Comparison of ENCODE assay signal across 7 mouse cellular contexts in the genomic region with DNA sequence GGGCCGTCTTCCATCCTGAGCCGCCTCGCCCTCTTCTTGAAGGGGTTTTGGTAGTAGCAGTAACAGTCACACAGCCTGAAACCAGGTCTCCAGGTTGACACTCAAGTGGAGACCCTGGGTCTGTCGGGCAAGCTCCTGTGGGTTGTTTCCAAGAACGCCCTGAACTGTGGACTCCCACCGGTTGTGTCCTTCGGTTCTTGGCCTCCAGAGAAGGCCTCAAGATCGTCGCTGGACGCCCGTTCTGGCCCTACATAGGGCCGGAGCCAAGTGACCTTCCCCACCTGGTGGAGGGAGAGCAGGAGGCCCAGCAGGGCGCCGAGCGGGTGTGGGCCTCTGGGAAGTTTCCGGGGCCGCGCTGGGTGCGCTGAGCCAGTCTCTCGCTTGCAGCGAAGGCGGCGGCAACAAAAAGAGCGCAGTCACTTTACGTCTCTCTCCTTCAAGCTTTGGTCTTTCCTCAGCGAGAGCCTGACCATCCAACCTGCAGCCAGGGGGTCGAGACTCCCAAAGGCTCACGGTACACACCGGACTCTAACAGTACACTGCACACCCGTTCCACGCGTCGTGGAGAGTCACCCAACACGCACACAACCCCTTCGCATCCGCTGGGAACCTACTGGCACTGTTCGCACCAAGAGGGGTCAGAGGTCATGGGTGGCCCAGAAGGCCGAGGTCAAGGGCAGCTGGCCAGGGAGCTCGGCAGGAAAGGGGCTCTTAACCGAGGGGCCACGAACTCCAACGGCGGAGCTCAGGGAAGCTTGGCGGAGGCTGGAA. TPM values are rescaled to one million over a fixed set of nuclear protein-coding genes. Genes with fewer than 3 reads are reported as not detected.
DNase-seq lines count a peak whose midpoint lies in the region; ATAC-seq and TF ChIP-seq lines count a peak whose summit lies in the region.

No protein-coding gene starts in this region.

- no peaks in the 10 kb centered on the region for H3K36me3 ChIP-seq in hindbrain, embryonic 10.5 days
- H3K36me3 ChIP-seq in liver, postnatal 0 days (replicated peaks; ENCODE audit: insufficient read depth, low read length): no peaks in the 10 kb centered on the region

- peak overlapping the region; percentile 64 for H3K9ac ChIP-seq in liver, postnatal 0 days (replicated peaks)

- peak; percentile 38 for DNase-seq in R1 (ENCODE audit: low read depth, low spot score)
- DNase-seq in embryo, embryonic 11 days: peak; percentile 53
- DNase-seq in hindbrain, embryonic 10.5 days (ENCODE audit: low spot score): peak; percentile 46
- peak; percentile 37 for DNase-seq in liver, postnatal 0 days
- DNase-seq in cerebellum, adult 2 months: no peak
- no peak for DNase-seq in urinary bladder, adult 2 months (ENCODE audit: low spot score)
- DNase-seq in urinary bladder, postnatal 14 days (ENCODE audit: low spot score): no peak

- peak overlapping the region; percentile 75 for H3K4me3 ChIP-seq in hindbrain, embryonic 10.5 days
- H3K4me3 ChIP-seq in liver, postnatal 0 days (ENCODE audit: low read depth, low read length): peak overlapping the region; percentile 66
- no peak overlapping the region for H3K4me3 ChIP-seq in cerebellum, adult 2 months (replicated peaks; ENCODE audit: insufficient read depth, low read depth, low read length)

- peak overlapping the region; percentile 94 for H3K27ac ChIP-seq in hindbrain, embryonic 10.5 days
- no peak overlapping the region for H3K27ac ChIP-seq in liver, postnatal 0 days (ENCODE audit: low read depth)
- H3K27ac ChIP-seq in cerebellum, adult 2 months (ENCODE audit: insufficient read depth, low read length): no peak overlapping the region

- peaks cover 82% of the 10 kb centered on the region for H3K4me1 ChIP-seq in hindbrain, embryonic 10.5 days (replicated peaks)
- peaks cover 4% of the 10 kb centered on the region; the same call in 1 of the 2 replicates for H3K4me1 ChIP-seq in liver, postnatal 0 days (ENCODE audit: insufficient read depth)
- H3K4me1 ChIP-seq in cerebellum, adult 2 months (ENCODE audit: control insufficient read depth, insufficient read depth, low read length): no peaks in the 10 kb centered on the region

- no peak for TF ChIP-seq EP300 in liver, postnatal 0 days (IDR thresholded peaks at IDR 0.05; ENCODE audit: low read depth)

- ATAC-seq in liver, postnatal 0 days: no peak

- peaks cover 99% of the 10 kb centered on the region for H3K27me3 ChIP-seq in hindbrain, embryonic 10.5 days (ENCODE audit: insufficient read depth, poor library complexity, severe bottlenecking)
- peaks cover 65% of the 10 kb centered on the region for H3K27me3 ChIP-seq in liver, postnatal 0 days (ENCODE audit: insufficient read depth, low read length)
- peaks cover 5% of the 10 kb centered on the region; the same call in 1 of the 2 replicates for H3K27me3 ChIP-seq in cerebellum, adult 2 months (ENCODE audit: control insufficient read depth, insufficient read depth, low read length)

- no peak for TF ChIP-seq POLR2A in cerebellum, adult 2 months (IDR thresholded peaks at IDR 0.05; ENCODE audit: borderline replicate concordance, insufficient read depth, low read length)

- no peak for TF ChIP-seq CTCF in liver, postnatal 0 days (IDR thresholded peaks at IDR 0.05; ENCODE audit: low read depth)
- TF ChIP-seq CTCF in cerebellum, adult 2 months (IDR thresholded peaks at IDR 0.05; ENCODE audit: borderline replicate concordance, insufficient read depth, low read depth, low read length): no peak

- WGBS in hindbrain, embryonic 10.5 days: 4% methylated on average over 44 of the region's 44 CpGs
- WGBS in liver, postnatal 0 days (ENCODE audit: insufficient replicate concordance): 17% methylated on average over 44 of the region's 44 CpGs
- WGBS in cerebellum, adult 2 months: 35% methylated on average over 44 of the region's 44 CpGs

- no peaks in the 10 kb centered on the region for H3K9me3 ChIP-seq in hindbrain, embryonic 10.5 days
- no peaks in the 10 kb centered on the region for H3K9me3 ChIP-seq in liver, postnatal 0 days (ENCODE audit: low read length)

- peak overlapping the region; percentile 87 for H3K4me2 ChIP-seq in liver, postnatal 0 days (ENCODE audit: low read depth, low read length)

RNA-seq across cellular contexts. Expression of a gene that starts 2.0 kb away (rescaled TPM):
- polyA plus RNA-seq in hindbrain, embryonic 10.5 days (2016; fragmentation: Nextera tagmentation; extraction: Ambion mirVana): 15.3 and 23.5 TPM in 2 replicates
- 0.75 and 2.2 TPM in 2 replicates for polyA plus RNA-seq in liver, postnatal 0 days (2015; fragmentation: Nextera tagmentation; extraction: Ambion mirVana)
- polyA plus RNA-seq in cerebellum, adult 2 months (2012; rRNA removed): 4.9 and 6.0 TPM in 2 replicates
- polyA plus RNA-seq in urinary bladder, adult 2 months (2012; rRNA removed): 6.2 and 6.4 TPM in 2 replicates

RNA-seq across cellular contexts. Expression of a gene that starts 33.0 kb away (rescaled TPM):
- not detected in 2 replicates for polyA plus RNA-seq in hindbrain, embryonic 10.5 days (2016; fragmentation: Nextera tagmentation; extraction: Ambion mirVana)
- not detected in 2 replicates for polyA plus RNA-seq in liver, postnatal 0 days (2015; fragmentation: Nextera tagmentation; extraction: Ambion mirVana)
- not detected in 2 replicates for polyA plus RNA-seq in cerebellum, adult 2 months (2012; rRNA removed)
- not detected in 2 replicates for polyA plus RNA-seq in urinary bladder, adult 2 months (2012; rRNA removed)

Comparison
In these comparisons a context has a peak if more than half of its experiments do, and no peak if none do; other contexts are left out.
1. DNase-seq: peak in R1 (single experiment), embryo, embryonic 11 days (single experiment), hindbrain, embryonic 10.5 days (single experiment) and liver, postnatal 0 days (single experiment); none in cerebellum, adult 2 months (0 of 2), urinary bladder, adult 2 months (single experiment) and urinary bladder, postnatal 14 days (single experiment).